Mouse (Mus musculus): ENCODE measurements around the gene Gpat3. TPM values are rescaled to one million over a fixed set of nuclear protein-coding genes. Genes with fewer than 3 reads are reported as not detected.

The Gpat3 gene
- polyA plus RNA-seq, 1 experiment from 2014 or later = 0.81 TPM

DNA sequence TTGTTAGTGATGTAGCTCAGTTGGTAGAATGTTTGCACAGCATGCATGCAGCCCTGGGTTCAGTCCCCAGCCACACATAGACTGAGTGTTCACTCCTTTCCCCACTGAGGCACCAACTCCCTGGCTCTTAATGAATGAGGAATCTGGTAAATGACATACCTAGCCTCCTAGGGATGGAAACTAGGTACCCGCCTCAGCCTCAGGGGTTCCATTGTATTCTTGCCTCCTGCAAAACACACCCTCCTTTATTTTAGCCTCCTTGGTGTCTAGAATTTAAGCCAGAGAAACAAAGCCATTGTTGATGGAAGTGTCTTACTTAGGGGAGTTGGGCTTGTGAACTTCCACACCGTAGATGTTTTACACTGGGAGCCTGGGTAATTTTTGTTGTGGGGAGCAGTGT, 17.6 kb downstream of the Gpat3 start:
- 39% methylated on average over 2 of the region's 2 CpGs for WGBS
- ATAC-seq = no peak
- Histone ChIP-seq H3K27ac (no peak overlapping the region), H3K4me2 (no peak overlapping the region), H3K4me1 (no peaks in the 10 kb centered on the region), H3K9me3 (replicated peaks) (no peaks in the 10 kb centered on the region), H3K4me3 (no peak overlapping the region), H3K36me3 (ENCODE audit: poor library complexity, severe bottlenecking) (no peaks in the 10 kb centered on the region), H3K27me3 (no peaks in the 10 kb centered on the region), H3K9ac (no peak overlapping the region)

GRCm38 (mm10) chr5:100864438-100864837, 18.9 kb downstream of the Gpat3 start:
- no peaks in the 10 kb centered on the region for H3K4me1 ChIP-seq
- no peak overlapping the region for H3K4me3 ChIP-seq
- H3K27ac ChIP-seq = no peak overlapping the region
- WGBS = 83% methylated on average over 6 of the region's 6 CpGs
- no peak overlapping the region for H3K9ac ChIP-seq
- no peak for ATAC-seq
- no peaks in the 10 kb centered on the region for H3K27me3 ChIP-seq
- H3K4me2 ChIP-seq = no peak overlapping the region
- no peaks in the 10 kb centered on the region for H3K36me3 ChIP-seq (ENCODE audit: poor library complexity, severe bottlenecking)
- H3K9me3 ChIP-seq (replicated peaks) = no peaks in the 10 kb centered on the region

DNA sequence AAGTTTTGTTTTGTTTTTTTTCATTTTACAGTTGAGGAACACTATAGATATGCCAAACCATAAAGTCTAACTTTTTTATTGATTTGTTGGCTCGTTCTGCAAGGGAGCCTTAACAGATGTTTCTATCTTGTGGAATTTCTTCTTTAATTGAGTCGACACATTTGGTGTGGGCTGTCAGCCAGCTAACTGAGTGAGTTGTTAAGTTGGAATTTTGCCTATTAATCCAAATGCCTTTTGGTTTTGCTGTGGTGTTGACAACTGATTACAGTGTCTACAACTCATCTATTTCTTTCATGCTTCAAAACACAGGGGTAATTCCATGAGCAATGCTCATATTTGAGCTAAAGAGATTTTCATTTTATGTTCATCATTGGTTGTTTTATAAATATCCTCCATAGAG, 20.7 kb downstream of the Gpat3 start:
- 67% methylated on average over 2 of the region's 2 CpGs for WGBS
- Histone ChIP-seq H3K9ac (no peak overlapping the region), H3K4me2 (no peak overlapping the region), H3K27me3 (no peaks in the 10 kb centered on the region), H3K4me1 (no peaks in the 10 kb centered on the region), H3K36me3 (ENCODE audit: poor library complexity, severe bottlenecking) (no peaks in the 10 kb centered on the region), H3K4me3 (no peak overlapping the region), H3K27ac (no peak overlapping the region), H3K9me3 (replicated peaks) (0 out of 2 replicates have a peak, but pooled peaks cover 3% of the 10 kb centered on the region)
- ATAC-seq = no peak

DNA sequence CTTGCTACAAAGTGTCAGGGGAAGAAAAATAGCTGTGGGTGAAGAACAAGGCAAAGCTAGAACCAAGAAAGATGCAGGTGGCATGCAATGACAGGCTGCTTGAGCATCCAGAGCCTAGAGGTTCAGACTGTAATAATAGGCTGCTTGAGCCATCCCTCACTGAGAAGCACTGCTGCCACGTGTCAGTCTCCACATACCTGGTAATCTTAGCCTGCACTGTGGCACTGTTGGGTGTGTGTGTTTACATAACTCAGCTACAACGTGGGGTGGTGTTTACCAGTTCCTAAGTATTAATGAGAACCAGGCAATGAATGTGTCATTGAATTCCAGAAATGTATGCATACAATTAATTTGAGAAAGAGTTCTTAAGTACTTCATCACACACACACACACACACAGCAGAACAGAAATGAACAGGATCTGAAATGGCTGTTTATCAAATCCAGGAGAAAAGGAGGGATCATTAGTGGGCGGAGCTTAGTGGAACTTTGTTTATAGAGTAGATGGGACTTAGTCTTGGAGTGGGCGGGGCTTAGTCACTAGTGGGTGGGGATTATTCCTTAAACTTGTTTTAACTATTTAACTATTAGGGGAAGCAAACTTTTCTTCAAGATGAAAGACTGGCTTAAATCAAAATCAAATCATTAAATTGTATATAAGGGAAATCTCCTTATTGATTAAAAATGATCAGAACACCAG, 23.8 kb downstream of the Gpat3 start:
- no peak for ATAC-seq
- WGBS = 75% methylated on average over 4 of the region's 4 CpGs

DNA sequence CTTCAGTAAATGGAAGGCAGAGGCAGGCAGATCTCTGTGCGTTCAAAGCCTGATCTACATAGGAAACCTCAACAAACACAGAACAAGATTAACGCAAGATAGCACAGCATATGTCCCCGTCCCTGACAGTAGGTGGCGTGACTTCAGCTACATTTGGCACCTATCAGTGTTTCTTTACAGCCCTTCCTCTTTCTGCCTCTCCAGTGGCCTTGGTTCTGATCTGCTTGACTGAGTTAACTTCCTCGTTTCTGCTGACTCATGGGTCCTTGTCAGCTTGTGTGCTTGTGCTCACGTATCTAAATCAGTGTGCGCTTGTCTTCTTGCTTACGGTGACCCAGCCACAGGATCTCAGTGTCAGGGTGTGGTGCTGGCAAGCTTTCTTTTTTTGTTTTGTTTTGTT, 26.5 kb downstream of the Gpat3 start:
- Histone ChIP-seq H3K36me3 (ENCODE audit: poor library complexity, severe bottlenecking) (no peaks in the 10 kb centered on the region), H3K4me2 (no peak overlapping the region), H3K4me3 (no peak overlapping the region), H3K27ac (no peak overlapping the region), H3K9me3 (replicated peaks) (0 out of 2 replicates have a peak, but pooled peaks cover 7% of the 10 kb centered on the region), H3K9ac (no peak overlapping the region), H3K4me1 (no peaks in the 10 kb centered on the region), H3K27me3 (no peaks in the 10 kb centered on the region)
- ATAC-seq = no peak
- 92% methylated on average over 8 of the region's 8 CpGs for WGBS

More for the DNA sequence above, 23.8 kb downstream of the Gpat3 start:
- H3K4me2 ChIP-seq = no peak overlapping the region
- no peaks in the 10 kb centered on the region for H3K36me3 ChIP-seq (ENCODE audit: poor library complexity, severe bottlenecking)
- no peak overlapping the region for H3K9ac ChIP-seq
- H3K27ac ChIP-seq = no peak overlapping the region
- H3K27me3 ChIP-seq = no peaks in the 10 kb centered on the region
- 0 out of 2 replicates have a peak, but pooled peaks cover 7% of the 10 kb centered on the region for H3K9me3 ChIP-seq (replicated peaks)
- H3K4me1 ChIP-seq = no peaks in the 10 kb centered on the region
- no peak overlapping the region for H3K4me3 ChIP-seq

DNA sequence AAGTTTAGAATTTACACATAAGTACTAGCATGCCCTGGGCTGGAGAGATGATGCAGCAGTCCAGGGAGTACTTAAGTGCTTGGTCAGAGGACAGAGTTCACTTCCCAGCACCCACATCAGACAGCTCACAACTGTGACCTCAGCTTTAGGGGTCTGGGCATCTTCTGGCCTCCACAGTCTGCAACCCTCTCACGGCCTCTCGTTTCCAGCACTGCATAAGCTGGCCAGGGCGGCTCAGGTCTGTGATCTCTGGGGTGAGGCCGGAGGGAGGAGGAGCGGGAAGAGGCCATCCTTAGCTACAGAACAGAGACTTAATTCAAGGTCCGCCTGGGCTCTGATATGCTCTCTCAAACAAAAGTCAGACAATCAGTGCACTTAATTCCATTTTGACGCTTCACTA, 29.2 kb downstream of the Gpat3 start:
- no peaks in the 10 kb centered on the region for H3K27me3 ChIP-seq
- H3K27ac ChIP-seq = no peak overlapping the region
- H3K36me3 ChIP-seq (ENCODE audit: poor library complexity, severe bottlenecking) = no peaks in the 10 kb centered on the region
- H3K9ac ChIP-seq = no peak overlapping the region
- 0 out of 2 replicates have a peak, but pooled peaks cover 7% of the 10 kb centered on the region for H3K9me3 ChIP-seq (replicated peaks)
- H3K4me2 ChIP-seq = no peak overlapping the region
- no peaks in the 10 kb centered on the region for H3K4me1 ChIP-seq
- no peak overlapping the region for H3K4me3 ChIP-seq
- ATAC-seq = no peak
- 67% methylated on average over 7 of the region's 7 CpGs for WGBS

DNA sequence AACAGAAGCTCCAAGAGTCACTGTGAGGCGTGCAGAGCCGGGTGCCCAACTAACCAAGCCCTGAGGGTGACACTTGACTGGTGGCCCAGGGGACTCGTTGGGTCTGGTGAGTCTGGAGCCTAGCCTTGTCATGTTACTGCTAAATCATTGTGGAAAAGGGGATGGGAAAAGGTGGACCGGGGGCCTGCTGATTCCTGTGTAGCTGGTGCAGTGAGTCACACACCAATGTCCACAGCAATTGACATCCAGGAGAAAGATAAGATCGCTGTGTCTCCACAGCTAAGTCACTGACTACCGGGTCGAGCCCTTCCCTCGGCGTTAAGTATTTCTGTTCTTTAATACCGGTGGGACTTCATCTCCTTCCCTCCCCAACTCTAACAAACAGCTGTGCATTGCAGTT, 29.7 kb downstream of the Gpat3 start:
- Histone ChIP-seq H3K9me3 (replicated peaks) (0 out of 2 replicates have a peak, but pooled peaks cover 7% of the 10 kb centered on the region), H3K4me2 (no peak overlapping the region), H3K4me3 (no peak overlapping the region), H3K36me3 (ENCODE audit: poor library complexity, severe bottlenecking) (no peaks in the 10 kb centered on the region), H3K27me3 (no peaks in the 10 kb centered on the region), H3K27ac (no peak overlapping the region), H3K4me1 (no peaks in the 10 kb centered on the region), H3K9ac (no peak overlapping the region)
- WGBS = 82% methylated on average over 10 of the region's 10 CpGs
- ATAC-seq = no peak

- no peaks in the 10 kb centered on the region for H3K4me1 ChIP-seq
- H3K27ac ChIP-seq = no peak overlapping the region
- ATAC-seq = no peak
- H3K9ac ChIP-seq = no peak overlapping the region
- H3K9me3 ChIP-seq (replicated peaks) = 0 out of 2 replicates have a peak, but pooled peaks cover under 1% of the 10 kb centered on the region
- H3K4me3 ChIP-seq = no peak overlapping the region
- H3K4me2 ChIP-seq = no peak overlapping the region
- no peaks in the 10 kb centered on the region for H3K36me3 ChIP-seq (ENCODE audit: poor library complexity, severe bottlenecking)
- no peaks in the 10 kb centered on the region for H3K27me3 ChIP-seq
Observed at GRCm38 (mm10) chr5:100877021-100877420, 31.5 kb downstream of the Gpat3 start.

DNA sequence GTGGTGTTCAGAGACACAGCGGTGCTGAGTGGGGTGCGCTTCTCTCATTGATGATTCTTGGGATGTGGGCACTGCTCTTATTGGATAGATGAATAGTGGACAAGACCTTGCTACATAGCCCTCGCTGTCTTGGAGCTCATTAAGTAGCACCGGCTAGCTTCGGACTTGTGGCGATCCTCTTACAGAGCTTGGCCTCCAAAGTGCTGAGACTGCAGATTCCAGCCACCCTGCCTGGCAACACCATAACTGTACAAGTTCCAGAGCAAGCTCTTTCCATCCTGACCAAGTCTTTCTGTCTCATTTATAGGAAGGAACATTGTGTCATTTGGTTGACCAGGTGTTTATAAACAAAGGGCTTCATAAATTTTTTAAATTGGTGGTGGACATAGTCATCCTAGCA, 39.7 kb downstream of the Gpat3 start:
- Histone ChIP-seq H3K36me3 (ENCODE audit: poor library complexity, severe bottlenecking) (no peaks in the 10 kb centered on the region), H3K27me3 (no peaks in the 10 kb centered on the region), H3K4me3 (no peak overlapping the region), H3K27ac (no peak overlapping the region), H3K9ac (no peak overlapping the region), H3K4me2 (no peak overlapping the region), H3K9me3 (replicated peaks) (no peaks in the 10 kb centered on the region), H3K4me1 (peaks cover 8% of the 10 kb centered on the region; the same call in 1 of the 2 replicates)
- ATAC-seq = no peak
- WGBS = 88% methylated on average over 6 of the region's 6 CpGs

- no peak overlapping the region for H3K9ac ChIP-seq
- H3K4me2 ChIP-seq = no peak overlapping the region
- H3K9me3 ChIP-seq (replicated peaks) = no peaks in the 10 kb centered on the region
- 0 out of 2 replicates have a peak, but pooled peaks have one; percentile 8 for ATAC-seq
- H3K27ac ChIP-seq = peak overlapping the region; percentile 44; the same call in 1 of the 2 replicates
- no peak overlapping the region for H3K4me3 ChIP-seq
- H3K36me3 ChIP-seq (ENCODE audit: poor library complexity, severe bottlenecking) = no peaks in the 10 kb centered on the region
- WGBS = 59% methylated on average over 7 of the region's 7 CpGs
- no peaks in the 10 kb centered on the region for H3K27me3 ChIP-seq
- H3K4me1 ChIP-seq = peaks cover 8% of the 10 kb centered on the region; the same call in 1 of the 2 replicates
Observed at GRCm38 (mm10) chr5:100886331-100886988, 40.9 kb downstream of the Gpat3 start.

DNA sequence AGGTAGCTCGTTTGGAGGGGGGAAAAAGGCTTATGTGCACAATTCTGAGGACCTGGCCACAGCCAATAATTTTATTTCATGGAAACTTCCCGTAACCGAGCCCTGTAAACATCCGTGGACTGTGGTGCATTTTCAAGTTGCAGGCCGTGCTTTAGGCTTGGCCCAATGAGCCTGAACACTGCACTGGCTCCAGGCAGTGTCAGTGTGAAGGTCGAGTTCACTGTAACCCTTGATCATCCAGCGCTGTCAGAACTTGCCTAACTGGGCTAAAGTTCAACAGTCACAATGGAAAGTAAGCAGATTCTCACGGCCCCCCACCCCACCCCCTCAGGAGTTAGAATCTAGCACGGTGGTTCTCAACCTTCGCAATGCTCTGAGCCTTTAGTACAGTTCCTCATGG, 50.7 kb downstream of the Gpat3 start:
- Histone ChIP-seq H3K36me3 (ENCODE audit: poor library complexity, severe bottlenecking) (no peaks in the 10 kb centered on the region), H3K27me3 (no peaks in the 10 kb centered on the region), H3K9me3 (replicated peaks) (no peaks in the 10 kb centered on the region), H3K4me3 (no peak overlapping the region), H3K9ac (no peak overlapping the region), H3K4me2 (no peak overlapping the region), H3K4me1 (no peaks in the 10 kb centered on the region), H3K27ac (no peak overlapping the region)
- 83% methylated on average over 10 of the region's 10 CpGs for WGBS
- no peak for ATAC-seq

DNA sequence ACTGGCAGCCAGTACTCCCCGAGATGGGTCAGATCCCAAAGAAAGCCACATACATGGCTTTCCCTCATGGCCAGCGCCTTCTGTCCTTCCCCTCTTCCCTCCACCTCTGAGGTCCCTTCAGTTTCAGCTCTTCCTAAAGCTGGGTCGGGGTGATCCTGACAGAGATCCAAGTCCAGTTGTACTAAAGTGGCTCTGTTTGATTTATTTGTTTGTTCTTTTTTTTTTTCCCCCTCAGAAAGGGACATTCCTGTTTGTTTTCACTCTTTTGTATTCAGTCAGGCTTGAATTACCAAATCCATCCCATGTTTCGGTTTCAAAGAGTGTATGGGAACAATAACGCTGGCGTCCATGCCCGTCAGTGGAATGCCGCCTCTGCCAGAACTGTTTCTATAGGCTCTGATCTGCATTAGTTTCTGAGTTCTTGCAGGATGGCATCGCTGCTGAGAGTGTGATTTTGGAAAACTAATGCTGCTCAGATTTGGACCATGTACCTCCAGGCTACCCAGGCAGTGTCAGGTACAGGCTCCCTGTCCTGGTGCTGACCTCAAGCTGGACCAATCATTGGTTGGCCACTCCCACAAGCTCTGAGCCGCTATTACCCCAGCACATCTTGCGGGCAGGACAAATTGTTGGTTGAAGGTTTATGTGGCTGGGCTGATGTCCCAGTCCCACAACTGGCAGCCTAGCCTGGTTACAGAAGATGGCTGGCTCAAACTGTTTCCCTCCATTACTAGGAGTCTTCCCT, 54.4 kb downstream of the Gpat3 start:
- 64% methylated on average over 11 of the region's 11 CpGs for WGBS
- no peak overlapping the region for H3K27ac ChIP-seq
- H3K9ac ChIP-seq = no peak overlapping the region
- H3K27me3 ChIP-seq = no peaks in the 10 kb centered on the region
- H3K4me1 ChIP-seq = no peaks in the 10 kb centered on the region
- H3K36me3 ChIP-seq (ENCODE audit: poor library complexity, severe bottlenecking) = no peaks in the 10 kb centered on the region
- H3K4me3 ChIP-seq = no peak overlapping the region
- H3K9me3 ChIP-seq (replicated peaks) = peaks cover 3% of the 10 kb centered on the region; the same call in 1 of the 2 replicates
- H3K4me2 ChIP-seq = no peak overlapping the region
- no peak for ATAC-seq

Measured in forebrain, embryonic 13.5 days (tissue).